Mouse (Mus musculus) retina, postnatal 1 day (tissue): ENCODE data around the gene Nr2f2.
A peak's percentile ranks its signal among the peaks of the same experiment; 100 is the strongest.

Source experiments
- DNase-seq: peaks from one replicate; pipeline ENCODE4 v3.0.0-alpha.2; 2012

The Nr2f2 gene

DNA sequence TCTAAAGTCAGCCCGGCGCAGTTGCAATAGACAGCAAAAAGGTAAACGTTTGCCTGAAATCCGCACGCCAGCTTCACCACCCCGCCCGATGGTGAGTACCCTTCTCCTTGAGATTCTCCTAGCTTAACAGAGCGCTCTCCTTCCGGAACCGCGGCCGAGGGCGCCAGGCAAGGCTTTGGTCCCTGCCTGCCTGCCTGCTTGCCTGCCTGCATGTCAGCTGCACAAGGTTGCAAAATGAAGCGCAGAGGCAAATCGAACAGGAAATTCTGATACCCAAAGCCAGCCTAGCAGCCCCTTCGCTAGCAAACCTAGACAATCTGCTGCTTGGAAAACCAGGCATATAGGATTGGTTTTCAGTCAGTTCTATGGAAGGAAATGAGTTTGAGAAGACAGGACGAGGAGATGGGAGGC, 1.1 kb downstream of the Nr2f2 start:
- peak; percentile 61 for DNase-seq

GRCm38 (mm10) chr7:70364798-70365197, 1.7 kb downstream of the Nr2f2 start:
- peak; percentile 76 for DNase-seq

DNA sequence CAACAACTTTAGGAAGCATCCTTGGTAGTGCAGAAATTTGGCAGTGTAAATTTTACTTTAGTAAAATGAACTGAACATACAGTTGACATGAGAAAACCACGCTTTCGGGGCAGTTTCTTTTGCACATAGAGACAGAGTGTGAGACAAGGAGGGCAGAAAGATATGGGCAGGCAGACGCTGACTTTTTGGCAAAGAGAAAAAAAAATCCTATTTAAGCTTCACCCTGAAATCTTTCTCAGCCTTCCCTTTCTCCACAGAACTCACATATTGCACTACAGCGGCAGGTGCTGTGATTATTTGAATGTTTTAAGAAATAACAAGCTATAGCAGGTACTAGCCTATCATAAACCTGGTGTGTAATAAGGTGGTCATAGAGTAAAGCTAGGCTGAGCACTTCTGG, 3.2 kb downstream of the Nr2f2 start:
- no peak for DNase-seq

DNA sequence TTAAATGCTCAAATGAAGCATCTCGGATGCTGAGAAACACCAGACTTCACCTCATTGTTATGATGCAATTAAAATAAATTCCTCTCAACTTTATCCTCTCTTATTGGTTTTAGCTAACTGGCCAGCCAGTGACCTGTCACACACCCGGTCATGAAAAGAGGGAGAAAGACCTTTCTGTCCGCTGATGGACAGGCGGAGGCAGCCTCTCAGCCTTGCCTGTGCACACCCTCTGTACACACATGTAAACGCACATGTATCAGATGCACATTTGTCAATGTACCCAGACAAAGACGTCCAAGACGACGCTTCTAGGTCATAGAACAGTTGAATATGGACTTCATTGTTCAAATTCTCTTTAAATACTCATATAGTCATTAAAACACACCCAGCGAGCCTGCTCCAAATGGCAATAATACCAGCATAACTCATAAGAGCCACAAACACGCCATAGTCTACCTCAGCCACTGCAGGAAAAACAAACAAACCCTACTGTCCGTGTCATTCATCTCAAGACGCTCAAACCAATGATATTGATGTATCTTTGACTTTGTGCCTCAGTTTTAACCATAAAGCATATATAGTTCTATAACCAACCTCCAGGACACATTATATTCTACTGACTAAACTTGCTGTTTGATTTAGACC, 3.9 kb downstream of the Nr2f2 start:
- DNase-seq = peak; percentile 44

DNA sequence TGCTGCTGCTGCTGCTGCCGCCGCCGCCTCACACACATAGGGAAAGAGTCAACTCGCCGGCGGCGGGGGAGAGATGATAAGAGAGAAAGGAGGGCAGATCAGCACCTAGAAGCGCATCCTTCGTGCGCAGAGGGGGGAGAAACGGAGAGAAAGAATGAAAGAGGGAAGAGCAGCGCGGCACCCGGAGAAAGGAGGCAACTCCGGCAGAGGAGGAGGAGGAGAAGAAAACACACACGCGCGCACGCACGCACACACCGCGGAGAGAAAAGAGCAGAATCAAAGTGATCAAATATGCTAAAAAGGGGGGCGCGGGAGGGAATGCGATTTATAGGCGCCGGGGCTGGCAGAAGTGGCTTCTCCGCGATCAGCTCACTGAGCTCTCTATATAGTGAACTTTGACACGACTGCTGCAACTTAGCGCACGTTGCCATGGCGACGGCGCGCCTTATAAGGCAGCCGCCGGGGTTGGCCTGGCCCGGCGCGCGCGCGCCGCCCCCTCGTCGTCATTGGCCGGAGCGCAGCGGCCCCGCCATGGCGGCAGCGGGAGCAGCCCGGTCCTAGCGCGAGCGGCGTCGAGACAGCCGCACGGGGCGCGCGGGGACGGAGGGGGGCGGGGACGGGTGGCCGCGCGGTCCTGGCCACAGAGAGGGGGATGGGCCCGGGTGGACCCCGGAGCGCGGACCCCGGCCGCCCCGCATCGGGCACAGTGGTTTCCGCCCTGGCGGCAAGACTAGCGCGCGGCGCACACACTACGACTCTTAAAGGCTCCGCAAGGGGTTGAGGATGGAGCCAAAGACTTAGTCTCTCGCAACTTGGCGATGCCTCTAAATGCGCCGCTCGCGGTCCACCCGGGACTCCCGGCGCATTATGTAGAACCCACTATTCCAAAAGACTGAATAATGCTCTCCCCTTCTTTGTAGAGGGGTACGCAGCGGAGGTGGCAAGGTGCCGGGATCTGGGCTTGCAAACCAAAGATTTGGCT, 4.9 kb downstream of the Nr2f2 start:
- DNase-seq = peak; percentile 97

GRCm38 (mm10) chr7:70360611-70361382, 5.7 kb downstream of the Nr2f2 start:
- peak; percentile 53 for DNase-seq

DNA sequence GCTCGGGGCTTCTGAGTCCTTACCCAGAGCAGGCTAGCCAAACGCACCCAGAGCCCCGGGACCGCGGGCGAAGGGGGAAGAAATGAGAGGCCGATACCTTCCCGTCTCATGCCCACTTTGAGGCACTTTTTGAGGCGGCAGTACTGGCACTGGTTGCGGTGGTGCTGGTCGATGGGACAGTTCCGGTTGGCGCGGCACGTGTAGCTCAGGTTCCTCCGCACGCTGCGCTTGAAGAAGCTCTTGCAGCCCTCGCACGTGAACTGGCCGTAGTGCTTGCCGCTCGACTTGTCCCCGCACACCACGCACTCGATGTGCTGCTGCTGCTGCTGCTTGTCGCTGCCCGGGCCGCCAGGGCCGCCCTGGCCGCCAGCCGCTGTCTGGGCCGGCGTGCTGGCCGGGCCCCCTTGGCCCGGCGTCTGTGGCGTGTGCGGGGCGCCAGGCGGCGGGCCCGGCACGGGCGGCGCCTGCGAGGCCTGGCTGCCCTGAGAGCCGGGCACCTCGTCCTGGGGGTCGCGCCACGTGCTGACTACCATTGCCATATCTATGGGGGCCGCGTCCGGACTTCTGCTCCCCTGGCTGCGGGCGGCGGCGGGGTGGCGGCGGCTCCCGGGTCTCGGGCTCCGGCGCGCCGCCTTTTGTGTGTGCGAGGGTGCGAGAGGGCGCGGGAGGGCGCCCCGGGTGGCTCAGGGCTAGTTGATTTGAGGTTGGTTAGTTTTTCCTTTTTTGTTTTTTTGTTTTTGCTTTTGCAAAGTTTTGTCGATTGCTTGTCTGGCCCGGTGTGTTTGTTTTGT, 6.5 kb downstream of the Nr2f2 start:
- peak; percentile 64 for DNase-seq

DNA sequence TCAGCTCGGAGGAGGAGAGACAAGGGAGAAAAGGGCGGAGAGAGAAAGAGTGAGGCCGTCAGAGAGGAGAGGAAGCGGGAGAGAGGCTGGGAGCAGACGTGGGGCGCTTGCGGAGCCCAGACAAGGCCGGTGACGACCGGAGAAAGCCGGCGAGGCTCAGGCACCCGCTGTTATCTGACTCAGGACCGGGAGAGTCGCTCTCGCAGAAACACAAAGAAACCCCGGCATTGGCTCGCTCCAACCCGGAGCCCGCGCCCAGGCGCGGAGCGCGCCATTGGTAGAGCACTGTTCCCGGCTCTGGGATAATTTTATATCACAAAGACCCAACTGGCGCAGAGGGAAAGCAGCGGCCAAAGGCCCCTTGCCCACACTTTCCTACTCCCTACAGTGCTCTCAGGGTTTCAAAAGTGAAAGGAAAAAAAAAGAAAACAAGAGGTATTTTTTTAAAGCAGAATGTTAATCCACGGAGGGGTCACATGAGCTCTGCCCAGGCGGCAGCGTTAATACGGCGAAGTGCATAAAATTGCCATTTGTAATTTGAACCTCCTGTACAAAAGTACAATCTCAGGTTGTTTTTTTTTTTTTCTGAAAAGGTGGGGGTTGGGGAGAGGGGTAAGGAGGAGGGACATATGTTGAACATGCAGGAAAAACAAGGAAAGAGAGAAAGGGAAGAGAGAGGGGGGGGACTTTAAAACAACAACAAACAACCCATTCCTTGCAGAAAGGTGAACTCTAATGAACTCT, 7.5 kb downstream of the Nr2f2 start:
- DNase-seq = peak; percentile 71

DNA sequence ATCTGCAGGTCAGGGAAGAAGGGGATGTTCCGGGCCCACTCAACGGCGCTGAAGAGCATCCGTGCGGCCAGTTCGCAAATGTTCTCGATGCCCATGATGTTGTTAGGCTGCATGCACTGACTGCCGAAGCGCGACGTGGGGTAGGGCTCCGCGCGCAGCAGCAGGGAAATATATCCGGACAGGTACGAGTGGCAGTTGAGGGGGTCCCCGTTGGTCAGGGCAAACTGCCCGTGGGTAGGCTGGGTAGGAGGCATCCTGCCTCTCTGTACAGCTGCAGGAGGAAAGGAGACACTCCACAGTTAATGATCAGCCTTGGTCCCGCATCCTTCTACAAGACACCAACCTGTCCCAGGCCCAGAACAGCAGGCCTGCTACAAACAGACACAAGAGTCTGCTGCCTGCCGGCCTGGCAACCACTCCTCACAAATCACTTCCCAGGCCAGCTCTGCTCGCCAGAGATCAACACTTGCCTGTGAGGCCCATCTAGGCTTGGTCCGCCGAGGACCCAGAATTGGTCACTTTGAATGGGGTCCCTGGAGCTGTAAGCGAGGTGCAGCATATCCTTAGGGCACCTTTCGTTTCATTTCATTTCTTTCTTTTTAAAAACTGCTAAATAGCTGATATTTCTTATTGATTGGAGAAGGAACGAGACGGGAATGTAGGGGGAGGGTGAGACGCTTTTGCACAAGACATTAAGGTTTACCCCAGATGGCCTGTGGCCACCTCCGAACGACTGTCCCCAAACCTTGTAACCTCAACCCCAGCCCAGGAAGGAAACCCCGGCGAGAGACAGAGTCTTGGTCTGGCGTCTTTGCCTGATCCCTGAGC, 8.3 kb downstream of the Nr2f2 start:
- peak; percentile 44 for DNase-seq

DNA sequence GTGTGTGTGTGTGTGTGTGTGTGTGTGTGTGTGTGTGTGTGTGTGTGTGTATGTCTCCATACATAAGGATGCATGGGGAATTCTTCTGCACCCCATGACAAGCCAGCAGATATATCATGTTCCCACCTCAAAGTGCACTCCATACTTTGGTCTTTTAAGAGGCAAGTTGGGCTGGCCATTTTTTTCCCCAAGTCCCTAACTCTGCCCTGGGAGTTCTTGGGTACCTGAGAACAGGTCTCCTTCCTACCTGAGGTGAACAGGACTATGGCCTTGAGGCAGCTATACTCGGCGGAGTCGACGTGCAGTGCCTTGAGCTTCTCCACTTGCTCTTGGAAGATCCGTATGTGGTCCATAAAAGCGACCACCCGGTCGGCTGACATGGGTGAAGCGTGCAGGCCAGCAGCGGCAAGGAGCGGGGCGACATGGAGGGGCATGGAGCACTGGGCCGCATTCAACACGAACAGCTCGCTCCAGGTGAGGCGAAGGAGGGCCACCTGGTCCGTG, 9.0 kb downstream of the Nr2f2 start:
- DNase-seq = peak; percentile 16

DNA sequence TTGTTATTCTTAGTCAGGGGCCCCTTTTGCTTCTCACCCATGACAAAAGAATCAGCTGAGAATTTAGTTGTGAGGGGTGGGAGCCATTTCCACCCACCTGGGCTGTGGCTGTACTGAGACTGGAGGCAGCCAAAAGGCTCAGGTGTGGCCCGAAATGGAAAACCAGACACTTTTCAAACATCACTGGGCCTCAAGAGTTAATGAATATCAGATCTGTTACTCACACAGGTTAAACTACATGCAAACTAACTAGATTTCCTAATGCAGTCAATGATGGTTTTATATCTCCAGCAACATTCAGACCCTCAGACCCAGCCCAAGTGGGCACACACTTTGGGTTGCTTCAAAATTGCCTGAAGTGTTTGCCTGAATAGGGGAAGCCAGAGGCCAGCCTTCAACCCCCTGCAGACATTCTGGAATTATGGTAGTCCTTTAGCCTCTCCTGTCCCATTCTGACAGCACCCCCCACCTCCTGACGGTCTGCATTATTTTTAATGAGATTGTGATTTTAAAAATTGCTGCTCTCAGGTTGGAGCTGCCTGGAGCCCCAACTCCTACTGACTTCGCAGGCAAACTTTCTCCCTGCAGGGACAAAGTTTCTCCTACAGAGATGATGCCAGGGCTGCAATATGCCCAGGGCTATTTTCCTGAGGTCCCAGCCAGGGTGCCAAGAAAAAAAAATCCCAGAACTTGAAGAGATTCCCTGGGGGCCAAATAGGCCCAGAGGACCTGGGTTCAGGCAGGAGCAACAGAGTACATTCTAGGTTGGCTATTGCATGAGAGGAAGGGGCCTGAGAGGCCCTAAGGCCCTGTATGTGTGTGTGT, 9.6 kb downstream of the Nr2f2 start:
- no peak for DNase-seq

DNA sequence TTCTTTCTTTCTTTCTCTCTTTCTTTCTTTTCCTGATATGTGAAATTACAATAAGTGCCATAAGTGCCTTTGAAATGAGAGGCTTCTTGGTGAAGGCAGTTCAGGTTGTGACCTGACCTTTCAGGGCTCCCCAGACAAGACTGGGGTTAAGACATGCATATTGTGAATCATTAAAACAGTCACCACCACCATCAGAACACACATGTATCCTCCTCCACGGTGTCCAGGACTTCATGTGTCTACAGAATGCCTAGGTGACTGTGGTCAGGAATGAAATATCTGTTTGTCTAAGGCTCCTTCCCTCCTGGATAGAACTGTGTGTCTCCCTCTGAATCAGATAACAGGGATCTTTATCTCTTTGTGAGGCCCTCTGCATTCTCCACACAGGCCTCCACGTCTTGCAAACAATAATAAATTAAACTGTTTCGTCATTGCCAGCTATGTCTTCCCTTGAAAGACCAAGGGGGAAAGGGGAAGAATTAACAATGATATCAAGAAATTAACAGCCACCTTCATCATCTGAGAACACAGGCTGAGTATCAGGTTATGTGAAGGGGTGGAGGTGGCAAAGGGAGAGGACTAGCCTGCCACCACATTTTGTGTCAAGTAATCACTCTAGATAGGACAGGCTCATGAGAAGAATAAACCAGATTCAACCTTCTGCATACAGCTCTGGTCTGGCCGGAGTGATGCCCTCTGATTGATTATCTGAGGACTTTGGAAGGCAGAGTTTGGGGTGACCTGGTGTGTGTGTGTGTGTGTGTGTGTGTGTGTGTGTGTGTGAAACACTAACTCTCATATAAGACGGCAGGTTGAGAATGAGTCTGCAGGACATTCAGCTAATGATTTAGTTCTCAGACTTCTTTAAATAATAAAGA, 10.6 kb downstream of the Nr2f2 start:
- DNase-seq = peak; percentile 3

GRCm38 (mm10) chr7:70355357-70355620, 11.2 kb downstream of the Nr2f2 start:
- DNase-seq = peak; percentile 48

- DNase-seq = peak; percentile 12
Observed at GRCm38 (mm10) chr7:70354606-70355356, 11.8 kb downstream of the Nr2f2 start.

DNA sequence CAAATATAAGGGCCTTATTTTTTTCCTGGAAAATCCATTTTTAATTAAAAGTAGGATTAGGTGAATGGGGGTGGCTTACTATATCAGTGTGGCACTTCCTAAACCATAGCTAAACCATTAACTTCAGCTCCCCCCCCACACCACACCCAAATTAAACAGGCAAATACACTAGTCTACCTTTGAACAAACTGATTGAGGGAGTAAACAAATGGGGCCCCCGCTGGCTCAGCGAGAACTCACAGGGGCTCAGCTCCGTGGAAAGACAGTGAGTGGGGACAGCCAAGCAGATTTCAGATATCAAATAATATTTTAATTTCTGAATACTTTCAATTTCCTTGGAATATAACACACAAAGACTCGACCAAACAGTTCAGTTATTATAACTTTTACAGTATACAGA, 13.4 kb downstream of the Nr2f2 start:
- no peak for DNase-seq

- DNase-seq = peak; percentile 31
Observed at GRCm38 (mm10) chr7:70352617-70353016, 13.9 kb downstream of the Nr2f2 start.

- peak; percentile 12 for DNase-seq
Observed at GRCm38 (mm10) chr7:70351981-70352560, 14.5 kb downstream of the Nr2f2 start.
